Mouse (Mus musculus): ENCODE measurements around the gene Tescl.

Gene Tescl

DNA sequence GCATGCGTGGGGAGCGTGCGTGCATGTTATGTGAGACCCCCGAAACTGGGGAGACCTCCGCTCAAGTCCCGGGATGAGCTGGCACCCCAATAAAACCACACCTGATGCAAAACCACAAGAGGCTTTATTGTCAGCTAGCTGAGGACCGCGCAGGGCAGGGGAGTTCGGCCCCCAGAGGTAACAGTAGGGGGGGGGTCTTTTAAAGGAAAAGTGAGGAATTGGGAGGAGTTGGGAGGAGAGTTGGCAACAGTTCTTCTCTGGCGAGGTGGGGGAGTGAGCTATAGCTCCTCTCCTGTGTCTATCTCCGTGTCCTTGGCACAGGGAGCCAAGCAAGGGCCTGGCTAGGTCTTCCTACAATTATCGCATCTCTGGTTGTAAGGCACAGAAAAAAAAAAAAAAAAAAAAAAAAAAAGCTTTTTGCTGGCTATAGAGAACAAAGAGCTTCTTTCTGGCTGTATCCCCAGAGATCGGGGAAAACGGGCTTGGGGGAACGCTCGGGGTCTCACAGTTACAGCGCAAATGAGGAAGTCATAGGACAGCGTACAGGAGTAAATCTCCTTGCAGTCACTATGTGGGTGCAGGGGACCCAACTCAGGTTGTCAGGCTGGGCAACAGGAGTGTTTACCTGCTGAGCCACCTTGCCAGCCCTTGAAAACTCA lies 33.8 kb downstream of the Tescl start:
- DNase-seq (ENCODE audit: low spot score in 2 of 2), result peak in 1 of 2 experiments; percentile 33

DNA sequence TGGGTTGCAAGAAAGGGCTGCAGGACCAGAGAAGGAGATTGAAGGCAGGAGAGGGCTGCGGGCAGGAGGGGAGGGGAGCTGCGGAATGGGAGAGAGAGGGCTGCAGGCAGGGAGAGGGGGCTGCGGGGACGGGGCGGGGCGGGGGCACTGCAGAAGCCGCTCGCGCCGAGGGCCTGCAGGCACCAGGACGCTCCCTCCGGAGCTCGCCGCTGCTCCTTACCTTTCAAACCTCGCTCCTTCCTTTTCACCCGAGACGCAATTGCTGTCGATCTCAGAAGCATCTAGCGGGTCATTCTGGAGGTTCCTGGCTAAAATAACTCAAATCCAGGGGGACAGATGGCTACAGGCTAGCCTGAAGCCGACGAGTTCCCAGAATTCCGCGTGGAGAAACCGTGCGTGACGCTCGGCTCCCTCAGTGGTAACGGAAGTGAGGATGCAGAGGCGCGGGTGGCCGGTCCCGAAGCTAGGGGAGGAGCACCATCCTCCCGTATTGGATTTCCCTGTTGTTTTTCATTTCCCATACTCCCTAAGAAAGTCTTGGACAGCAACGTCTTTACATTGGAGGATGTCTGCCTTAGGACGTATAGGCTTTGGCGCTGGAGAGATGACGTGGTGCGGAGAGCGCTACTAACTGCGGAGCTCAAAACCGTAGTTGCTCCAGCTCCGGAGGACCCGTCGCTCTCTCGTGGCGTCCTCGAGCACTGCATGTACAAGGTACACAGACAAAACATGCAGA lies 34.6 kb downstream of the Tescl start:
- peak; percentile 85 to 92 for DNase-seq (ENCODE audit: low spot score in 2 of 2)

DNA sequence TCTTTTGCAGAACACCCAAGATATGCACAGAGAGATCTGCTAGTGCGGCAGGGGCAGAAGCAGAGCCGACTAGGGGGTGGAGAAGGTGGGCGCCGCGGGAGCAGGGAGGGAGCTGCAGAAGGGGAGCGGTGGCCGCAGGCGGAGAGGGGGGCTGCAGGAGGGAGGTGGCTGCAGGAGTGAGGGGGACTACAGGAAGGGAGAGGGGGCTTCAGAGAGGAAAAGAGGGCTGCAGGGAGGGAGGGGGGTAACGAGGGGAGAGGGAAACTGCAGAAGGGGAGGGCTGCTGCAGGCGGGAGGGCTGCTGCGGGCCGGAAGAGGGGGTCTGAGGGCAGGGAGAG lies 35.1 kb downstream of the Tescl start:
- no peak for DNase-seq (ENCODE audit: low spot score in 2 of 2)

DNA sequence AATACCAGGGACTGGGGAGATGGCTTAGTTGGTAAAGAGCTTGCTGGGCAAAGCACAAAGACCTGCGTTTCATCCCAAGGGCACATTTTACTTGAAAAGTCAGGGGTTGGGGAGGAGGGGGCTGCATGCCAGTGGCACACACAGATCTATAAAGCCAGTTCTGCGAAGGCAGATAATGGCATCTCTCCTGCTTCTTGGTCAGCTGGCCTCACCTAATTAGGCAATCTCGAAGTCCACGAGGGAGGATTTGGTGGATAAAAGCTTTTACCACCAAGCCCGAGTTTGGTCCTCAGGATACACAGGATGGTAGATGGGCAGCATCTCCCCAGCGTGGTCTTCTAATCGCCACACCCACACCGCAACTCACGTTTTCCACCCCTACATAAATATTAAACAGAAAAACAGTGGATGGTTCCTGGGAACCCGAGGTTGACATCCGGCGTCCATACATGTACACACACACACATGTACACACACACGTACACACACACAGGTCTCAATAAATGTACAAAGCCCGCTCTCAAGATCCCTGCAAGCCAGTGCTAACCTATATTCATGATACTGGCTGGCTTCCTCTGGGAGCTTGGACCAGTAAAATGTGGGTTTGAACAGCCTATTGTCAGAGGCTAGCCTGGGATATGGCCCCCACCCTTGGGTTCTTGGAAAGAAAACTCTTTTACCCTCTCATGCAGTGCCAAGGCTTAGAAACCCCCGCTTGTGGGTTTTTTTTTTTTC lies 36.2 kb downstream of the Tescl start:
- no peak for DNase-seq (ENCODE audit: low spot score in 2 of 2)

DNA sequence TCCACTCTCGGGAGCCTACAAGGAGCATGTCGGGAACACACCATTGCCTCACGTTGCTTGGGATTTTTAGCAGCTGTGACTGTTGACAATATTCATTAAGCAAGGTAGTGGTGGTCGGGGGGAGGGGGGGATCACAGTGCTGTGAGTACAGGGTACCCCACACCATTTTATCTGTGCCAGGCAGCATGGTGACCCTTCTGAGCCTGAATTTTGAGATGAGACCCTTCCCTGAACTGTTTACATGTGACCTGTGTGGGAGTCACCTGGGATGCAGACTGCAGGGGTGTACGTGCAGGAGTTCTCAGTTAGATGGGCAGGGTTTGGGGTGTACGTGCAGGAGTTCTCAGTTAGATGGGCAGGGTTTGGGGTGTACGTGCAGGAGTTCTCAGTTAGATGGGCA lies 37.4 kb downstream of the Tescl start:
- DNase-seq (ENCODE audit: low spot score in 2 of 2), result no peak

DNA sequence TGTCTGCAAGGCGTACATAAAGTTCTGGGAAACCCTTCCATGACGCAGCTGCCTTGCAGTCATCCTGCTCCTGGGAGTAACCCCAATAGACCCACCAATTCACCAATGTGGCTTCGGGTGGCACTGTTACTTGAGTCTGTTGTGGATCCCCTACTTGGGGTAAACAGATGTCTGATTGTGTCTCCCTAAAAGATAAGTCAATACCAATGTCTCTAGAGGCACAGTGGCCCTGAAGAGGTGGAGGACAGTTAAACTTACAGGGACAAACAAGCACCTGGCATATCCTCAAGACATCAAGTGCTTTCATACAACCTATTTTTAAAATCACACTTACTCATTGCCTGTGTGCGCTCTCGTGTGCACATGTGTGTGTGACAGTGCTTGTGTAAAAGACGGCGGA lies 38.4 kb downstream of the Tescl start:
- no peak for DNase-seq (ENCODE audit: low spot score in 2 of 2)

DNA sequence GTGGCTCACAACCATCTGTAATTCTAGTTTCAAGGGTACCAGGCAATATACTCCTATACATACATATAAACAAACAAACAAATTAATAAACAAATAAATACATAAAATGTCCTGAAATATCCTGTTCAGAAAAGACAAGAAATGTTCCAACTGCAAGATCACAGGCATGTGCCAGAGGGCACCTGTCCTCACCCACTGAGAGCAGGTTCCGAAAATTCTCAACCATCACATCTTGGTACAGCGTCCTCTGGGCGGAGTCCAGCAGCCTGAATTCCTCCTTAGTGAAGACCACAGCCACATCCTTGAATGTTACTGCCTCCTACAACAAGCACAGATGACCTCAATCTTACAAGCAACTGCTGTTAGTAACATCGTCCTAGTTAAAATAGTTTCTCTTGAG lies 39.0 kb downstream of the Tescl start:
- DNase-seq (ENCODE audit: low spot score in 2 of 2), result no peak

DNA sequence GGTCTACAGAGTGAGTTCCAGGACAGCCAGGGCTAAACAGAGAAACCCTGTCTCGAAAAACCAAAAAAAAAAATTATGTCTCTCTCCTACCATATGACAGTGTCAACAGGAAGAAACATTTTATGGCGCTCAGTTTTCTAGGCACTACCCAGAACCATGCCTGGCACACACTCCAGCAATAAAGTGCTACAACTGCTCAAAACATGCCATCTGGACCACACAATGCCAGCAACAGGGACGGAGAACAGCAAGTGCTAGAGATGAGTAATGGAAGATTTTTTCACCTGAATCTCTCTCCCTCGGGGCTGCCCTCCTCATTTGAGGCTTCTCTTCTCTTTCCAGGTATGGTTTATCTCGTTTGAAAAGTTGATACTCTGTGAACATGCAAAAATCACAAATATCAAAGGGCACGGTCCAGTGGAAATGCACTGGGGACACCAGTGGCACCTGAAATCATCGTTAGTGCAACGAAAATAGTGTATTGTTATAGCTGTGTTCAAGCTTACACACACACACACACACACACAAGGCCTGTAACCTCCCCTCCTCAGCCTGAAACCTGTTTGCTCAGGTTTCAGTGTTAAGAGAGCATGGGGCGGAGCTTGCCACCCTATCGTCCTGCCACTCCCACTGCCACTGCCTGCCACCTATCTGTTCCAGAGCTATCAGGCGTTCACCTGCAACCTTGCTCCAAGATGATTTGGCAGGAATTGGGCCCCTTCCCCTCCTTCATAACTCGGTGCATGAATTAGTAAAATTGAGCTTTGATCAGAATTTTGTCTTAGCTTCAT lies 40.5 kb downstream of the Tescl start:
- no peak for DNase-seq (ENCODE audit: low spot score in 2 of 2)

DNA sequence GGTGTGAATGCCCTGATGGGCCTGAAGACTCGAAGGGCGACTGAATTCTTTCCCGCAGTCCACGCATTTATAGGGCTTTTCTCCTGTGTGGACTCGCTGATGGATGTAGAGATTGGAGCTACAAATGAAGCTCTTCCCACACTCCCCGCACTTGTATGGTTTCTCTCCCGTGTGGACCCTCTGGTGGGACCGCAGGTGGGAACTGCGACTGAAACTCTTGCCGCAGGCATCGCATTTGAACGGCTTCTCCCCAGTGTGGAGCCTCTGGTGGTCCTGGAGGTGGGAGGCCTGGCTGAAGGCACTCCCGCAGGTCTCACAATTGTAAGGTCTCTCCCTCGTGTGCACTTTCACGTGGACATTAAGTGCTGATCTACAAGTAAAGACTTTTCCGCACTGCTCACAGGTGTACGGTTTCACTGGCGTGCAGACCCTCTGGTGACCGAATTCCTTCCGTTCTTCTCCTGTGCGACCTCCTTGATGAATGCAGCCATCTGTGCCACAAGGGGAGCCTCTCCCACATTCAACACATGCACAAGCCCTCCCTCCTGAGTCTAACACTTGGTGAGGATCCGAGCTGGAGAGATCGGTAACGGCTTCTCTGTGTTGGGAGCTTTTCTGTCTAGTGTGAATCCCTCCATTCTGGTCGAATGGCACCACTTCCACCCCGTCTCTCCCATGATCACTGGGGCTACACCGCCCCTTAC lies 42.2 kb downstream of the Tescl start:
- DNase-seq (ENCODE audit: low spot score in 2 of 2), result no peak

DNA sequence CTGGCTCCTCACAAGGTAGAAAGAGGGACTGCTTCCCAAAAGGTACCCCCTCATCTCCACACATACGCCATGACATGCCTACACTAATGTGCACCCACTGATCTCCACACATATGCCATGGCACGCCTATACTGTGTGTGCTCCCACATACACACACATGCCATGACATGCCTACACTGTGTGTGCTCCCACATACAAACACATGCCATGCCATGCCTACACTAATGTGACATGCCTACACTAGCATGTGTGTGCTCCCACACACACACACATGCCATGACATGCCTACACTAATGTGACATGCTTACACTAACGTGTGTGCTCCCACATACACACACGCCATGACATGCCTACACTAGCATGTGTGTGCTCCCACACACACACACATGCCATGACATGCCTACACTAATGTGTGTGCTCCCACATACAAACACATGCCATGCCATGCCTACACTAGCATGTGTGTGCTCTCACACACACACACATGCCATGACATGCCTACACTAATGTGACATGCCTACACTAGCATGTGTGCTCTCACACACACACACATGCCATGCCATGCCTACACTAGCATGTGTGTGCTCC lies 43.5 kb downstream of the Tescl start:
- no peak for DNase-seq (ENCODE audit: low spot score in 2 of 2)

DNA sequence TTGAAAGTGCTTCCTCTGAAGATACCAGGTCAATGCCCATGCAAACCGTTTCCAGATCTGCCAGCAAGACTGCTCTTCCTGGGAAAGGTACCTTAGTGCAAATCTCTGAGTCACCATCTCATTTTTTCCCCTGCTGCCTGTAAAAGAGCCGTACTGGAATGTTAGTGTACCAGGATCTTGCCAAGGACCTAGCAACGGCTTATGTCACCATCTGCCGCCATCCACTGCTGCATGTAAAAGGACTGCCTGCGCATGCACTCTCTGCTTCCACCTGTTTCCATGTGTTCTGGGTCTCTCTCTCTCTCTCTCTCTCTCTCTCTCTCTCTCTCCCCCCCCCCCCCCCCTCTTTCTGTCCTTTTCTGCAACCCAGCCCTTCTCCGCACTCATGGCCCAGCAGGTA lies 45.2 kb downstream of the Tescl start:
- no peak for DNase-seq (ENCODE audit: low spot score in 2 of 2)

DNA sequence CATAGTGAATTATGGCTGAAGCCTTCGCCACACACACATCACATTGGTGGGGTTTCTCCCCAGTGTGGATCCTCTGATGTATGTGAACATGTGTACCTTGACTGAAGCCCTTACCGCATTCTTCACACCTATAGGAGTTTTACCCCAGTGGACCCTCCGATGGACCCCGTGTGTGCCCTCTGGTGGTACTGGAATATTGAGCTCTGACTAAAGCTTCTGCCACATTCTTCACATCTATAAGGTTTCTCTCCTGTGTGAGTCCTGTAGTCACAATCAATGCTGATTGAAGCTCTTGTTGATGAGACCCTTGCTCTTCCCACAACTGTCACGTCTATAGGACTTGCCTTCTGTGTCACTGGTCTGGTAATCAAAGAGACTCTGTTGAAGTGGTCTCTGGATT lies 46.1 kb downstream of the Tescl start:
- DNase-seq (ENCODE audit: low spot score in 2 of 2), result no peak

DNA sequence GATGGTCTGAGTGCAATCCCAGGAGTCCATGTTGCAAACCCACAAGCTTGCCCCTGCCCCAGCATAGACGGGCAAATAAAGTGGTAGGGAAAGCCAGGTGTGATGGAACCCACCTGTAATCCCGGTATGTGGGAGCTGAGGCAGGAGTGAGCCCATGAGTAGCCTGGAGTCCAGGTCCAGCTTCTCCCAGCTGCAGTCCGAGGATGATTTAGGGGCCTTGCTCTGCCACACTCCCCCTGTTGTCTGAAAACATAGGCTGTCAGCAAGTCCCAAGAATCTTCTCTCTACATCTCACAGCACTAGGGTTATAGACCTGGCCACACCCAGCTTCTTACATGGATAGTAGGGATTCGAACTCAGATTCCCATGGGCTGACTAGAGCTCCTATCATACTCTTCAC lies 46.8 kb downstream of the Tescl start:
- no peak for DNase-seq (ENCODE audit: low spot score in 2 of 2)

DNA sequence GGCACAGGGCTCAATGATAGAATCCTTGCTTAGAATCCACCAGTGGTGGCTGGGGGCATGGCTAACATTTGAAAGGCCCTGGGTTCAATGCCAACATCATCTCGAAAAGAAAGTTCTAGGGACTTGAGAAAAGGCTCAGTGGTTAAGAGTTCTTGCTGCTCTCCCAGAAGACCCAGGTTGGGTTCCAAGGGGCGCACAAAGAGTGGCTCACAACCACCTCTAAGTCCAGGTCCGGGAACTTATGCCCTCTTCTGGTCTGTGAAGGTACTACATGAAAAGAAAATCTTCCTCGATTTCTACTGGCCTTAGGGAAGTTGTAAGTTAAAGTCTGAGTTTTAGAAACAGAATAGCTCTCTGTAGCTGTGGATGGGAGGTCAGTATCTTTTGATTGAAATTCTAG lies 47.6 kb downstream of the Tescl start:
- DNase-seq (ENCODE audit: low spot score in 2 of 2), result no peak

All from left cerebral cortex, adult 9 months (tissue).